8 mouse cellular contexts compared by ENCODE assay signal in the genomic region with DNA sequence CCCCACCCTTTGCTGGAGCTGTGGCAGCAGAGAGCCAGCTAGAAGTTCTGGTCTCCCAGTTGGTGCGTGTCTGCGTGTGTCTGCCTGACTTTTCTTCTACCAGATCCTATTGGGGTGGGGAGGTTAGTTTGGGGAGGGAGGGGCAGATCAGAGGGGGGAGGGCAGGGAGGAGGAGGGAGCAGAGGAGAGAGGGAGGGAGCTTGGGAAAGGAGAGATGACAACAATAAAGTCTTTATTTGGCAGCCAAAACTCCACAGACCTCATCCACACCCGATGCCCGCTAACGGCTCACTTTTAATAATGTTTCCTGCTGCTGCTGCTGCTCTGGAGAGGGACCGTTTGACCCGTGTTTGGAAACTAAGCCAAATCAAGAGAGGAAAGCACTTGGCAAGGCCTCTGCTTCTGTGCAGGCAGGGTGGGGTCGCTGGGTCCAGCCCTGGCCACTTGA. TPM values are rescaled to one million over a fixed set of nuclear protein-coding genes. Genes with fewer than 3 reads are reported as not detected.
A peak's percentile ranks its signal among the peaks of the same experiment; 100 is the strongest.
DNase-seq lines count a peak whose midpoint lies in the region; ATAC-seq and TF ChIP-seq lines count a peak whose summit lies in the region.

A gene (minus strand): TSS at position 111 of the 448 bp plus-strand sequence.

- TF ChIP-seq CTCF in midbrain, postnatal 0 days (IDR thresholded peaks at IDR 0.05) = no peak

- 42% methylated on average over 8 of the region's 8 CpGs for WGBS in limb, embryonic 10.5 days
- 19% methylated on average over 8 of the region's 8 CpGs for WGBS in midbrain, postnatal 0 days

- intact Hi-C loops in heart, postnatal 14 days (cut with DNase I) = no loop called here

- DNase-seq in layer of hippocampus, postnatal 36 days = no peak
- no peak for DNase-seq in layer of hippocampus, adult 9-10 months (ENCODE audit: low spot score)
- DNase-seq in fibroblast of lung, adult 2 months (ENCODE audit: low read depth) = peak; percentile 94
- DNase-seq in heart, postnatal 14 days = peak; percentile 65 to 71
- DNase-seq in limb, embryonic 10.5 days (ENCODE audit: low spot score) = no peak
- peak; percentile 58 for DNase-seq in midbrain, postnatal 0 days (ENCODE audit: low spot score)
- no peak for DNase-seq in spleen, adult 18-20 months
- no peak for DNase-seq in testis, postnatal 10 days (ENCODE audit: low spot score)

- H3K9me3 ChIP-seq in limb, embryonic 10.5 days (replicated peaks) = no peaks in the 10 kb centered on the region
- no peaks in the 10 kb centered on the region for H3K9me3 ChIP-seq in midbrain, postnatal 0 days (ENCODE audit: low read length)

- peak within 1 kb of the TSS; percentile 69 for H3K27ac ChIP-seq in limb, embryonic 10.5 days
- H3K27ac ChIP-seq in midbrain, postnatal 0 days (ENCODE audit: low read depth, low read length) = peak within 1 kb of the TSS; percentile 26; the same call in 1 of the 2 replicates

- H3K36me3 ChIP-seq in limb, embryonic 10.5 days = no peaks in the 10 kb centered on the region
- no peaks in the 10 kb centered on the region for H3K36me3 ChIP-seq in midbrain, postnatal 0 days (ENCODE audit: insufficient read depth, low read length)

- no peak within 1 kb of the TSS for H3K4me3 ChIP-seq in limb, embryonic 10.5 days
- no peak within 1 kb of the TSS for H3K4me3 ChIP-seq in midbrain, postnatal 0 days (ENCODE audit: low read depth, low read length)

- peaks cover 35% of the 10 kb centered on the region; the same call in 1 of the 2 replicates for H3K27me3 ChIP-seq in limb, embryonic 10.5 days (ENCODE audit: low read depth, poor library complexity, severe bottlenecking)
- H3K27me3 ChIP-seq in midbrain, postnatal 0 days (ENCODE audit: insufficient read depth, low read length) = no peaks in the 10 kb centered on the region

- ATAC-seq in midbrain, postnatal 0 days (ENCODE audit: low FRiP score) = no peak

- H3K4me1 ChIP-seq in limb, embryonic 10.5 days = peaks cover 38% of the 10 kb centered on the region
- H3K4me1 ChIP-seq in midbrain, postnatal 0 days (ENCODE audit: insufficient read depth, low read length) = peaks cover 8% of the 10 kb centered on the region; the same call in 1 of the 2 replicates

- H3K4me2 ChIP-seq in midbrain, postnatal 0 days (ENCODE audit: low read depth, low read length, poor library complexity, severe bottlenecking) = no peak within 1 kb of the TSS

- no peak within 1 kb of the TSS for H3K9ac ChIP-seq in midbrain, postnatal 0 days (replicated peaks; ENCODE audit: low read length, poor library complexity, severe bottlenecking)

RNA-seq across cellular contexts. Expression of the gene that starts here (rescaled TPM):
- total RNA-seq in layer of hippocampus, postnatal 36 days (2021) = 10 to 100 TPM; 11.8 to 12.8 TPM
- total RNA-seq in heart, postnatal 14 days (2021) = 10 to 100 TPM; 25.0 to 29.5 TPM
- polyA plus RNA-seq in limb, embryonic 10.5 days (2016; fragmentation: Nextera tagmentation; extraction: Ambion mirVana) = 0.18 and 0.56 TPM in 2 replicates
- total RNA-seq in midbrain, postnatal 0 days (2014; rRNA removed) = 4.6 and 7.9 TPM in 2 replicates
- polyA plus RNA-seq in midbrain, postnatal 0 days (2015; fragmentation: Nextera tagmentation; extraction: Ambion mirVana) = 5.0 and 5.4 TPM in 2 replicates

Comparison
In these comparisons a context has a peak if more than half of its experiments do, and no peak if none do; other contexts are left out.
1. DNase-seq: peak in fibroblast of lung, adult 2 months (single experiment), heart, postnatal 14 days (2 of 2) and midbrain, postnatal 0 days (single experiment); none in layer of hippocampus, postnatal 36 days (0 of 2), layer of hippocampus, adult 9-10 months (single experiment), limb, embryonic 10.5 days (single experiment), spleen, adult 18-20 months (0 of 2) and testis, postnatal 10 days (single experiment).